ENCODE assay signal across 9 mouse cellular contexts in the genomic region with DNA sequence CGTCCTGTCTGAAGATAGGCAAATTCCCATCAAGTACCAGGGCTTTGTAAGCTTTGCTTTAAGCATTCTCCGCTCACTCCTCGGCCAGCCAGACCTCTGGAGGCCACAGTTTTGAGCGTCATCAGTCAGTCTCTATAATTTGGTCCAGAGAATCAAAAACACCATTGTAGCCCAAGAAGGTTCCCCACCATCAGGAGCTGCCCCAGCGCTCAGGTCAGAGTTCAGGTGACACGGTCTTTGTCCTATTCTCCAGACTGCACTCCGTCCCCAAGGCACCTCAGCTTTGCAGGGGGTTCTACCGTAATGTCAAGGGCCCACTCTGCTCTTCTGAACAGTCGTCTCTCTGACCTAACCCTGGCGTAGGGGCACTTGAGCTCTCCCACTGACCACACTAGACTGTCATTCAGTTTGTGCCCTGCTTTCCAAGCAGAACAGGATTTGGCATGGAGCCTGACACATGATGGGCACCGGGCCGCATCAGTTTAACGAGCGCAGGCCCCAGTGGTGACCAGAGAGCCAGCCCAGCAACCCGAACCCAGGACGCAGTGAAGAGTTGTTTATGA. TPM values are rescaled to one million over a fixed set of nuclear protein-coding genes. Genes with fewer than 3 reads are reported as not detected.
DNase-seq lines count a peak whose midpoint lies in the region; ATAC-seq lines count a peak whose summit lies in the region.
"Had no signal": no experiment of that assay in that cellular context is flagged by ENCODE, and none has a peak within 500 bp of the region (broad histone marks: within the 10 kb centered on the region; RNA-seq: fewer than 3 reads in every experiment).

No protein-coding gene starts in this region.

- H3K27ac ChIP-seq in lung, embryonic 16.5 days (ENCODE audit: low read length): peak overlapping the region; percentile 48
- peak overlapping the region; percentile 44 for H3K27ac ChIP-seq in stomach, embryonic 16.5 days (ENCODE audit: low read length)

- H3K27me3 ChIP-seq in lung, embryonic 16.5 days (ENCODE audit: control insufficient read depth, insufficient read depth, low read depth, low read length): peaks cover 6% of the 10 kb centered on the region; the same call in 1 of the 2 replicates
- H3K27me3 ChIP-seq in stomach, embryonic 16.5 days (ENCODE audit: control insufficient read depth, insufficient read depth, low read length): peaks cover 8% of the 10 kb centered on the region; the same call in 1 of the 2 replicates

- peak overlapping the region; percentile 94 for H3K4me2 ChIP-seq in lung, embryonic 16.5 days (ENCODE audit: low read depth, low read length)
- peak overlapping the region; percentile 89 for H3K4me2 ChIP-seq in stomach, embryonic 16.5 days (ENCODE audit: low read depth, low read length)

- peak overlapping the region; percentile 64 for H3K4me3 ChIP-seq in lung, embryonic 16.5 days (ENCODE audit: low read length)
- peak overlapping the region; percentile 79 for H3K4me3 ChIP-seq in stomach, embryonic 16.5 days (replicated peaks; ENCODE audit: low read length)

- 15% methylated on average over 16 of the region's 16 CpGs for WGBS in lung, embryonic 16.5 days
- 22% methylated on average over 16 of the region's 16 CpGs for WGBS in stomach, embryonic 16.5 days

- ATAC-seq in lung, embryonic 16.5 days (ENCODE audit: low read depth): peak; percentile 29
- ATAC-seq in stomach, embryonic 16.5 days (ENCODE audit: insufficient read depth, low FRiP score): 0 out of 2 replicates have a peak, but pooled peaks have one; percentile 10

- peaks cover 13% of the 10 kb centered on the region; the same call in 1 of the 2 replicates for H3K4me1 ChIP-seq in lung, embryonic 16.5 days (replicated peaks; ENCODE audit: control insufficient read depth, insufficient read depth, low read length)
- 0 out of 2 replicates have a peak, but pooled peaks cover 5% of the 10 kb centered on the region for H3K4me1 ChIP-seq in stomach, embryonic 16.5 days (ENCODE audit: control insufficient read depth, insufficient read depth, low read length)

- H3K9me3 ChIP-seq in lung, embryonic 16.5 days (ENCODE audit: control insufficient read depth, low read length): no peaks in the 10 kb centered on the region
- no peaks in the 10 kb centered on the region for H3K9me3 ChIP-seq in stomach, embryonic 16.5 days (replicated peaks; ENCODE audit: control insufficient read depth, low read length)

- no peaks in the 10 kb centered on the region for H3K36me3 ChIP-seq in lung, embryonic 16.5 days (ENCODE audit: control insufficient read depth, insufficient read depth, low read length)
- H3K36me3 ChIP-seq in stomach, embryonic 16.5 days (ENCODE audit: control insufficient read depth, insufficient read depth, low read length): no peaks in the 10 kb centered on the region

- H3K9ac ChIP-seq in lung, embryonic 16.5 days (ENCODE audit: low read length): peak overlapping the region; percentile 76
- H3K9ac ChIP-seq in stomach, embryonic 16.5 days (ENCODE audit: low read length): peak overlapping the region; percentile 90

- DNase-seq in retina, postnatal 1 day: peak; percentile 90
- DNase-seq in retina, embryonic 14.5 days (ENCODE audit: low spot score): no peak
- peak; percentile 58 to 67 for DNase-seq in cerebellum, adult 18-20 months
- peak; percentile 41 to 44 for DNase-seq in gastrocnemius, postnatal 4 days (ENCODE audit: low spot score in 2 of 2)
- DNase-seq in kidney, adult 9 months: peak; percentile 58
- DNase-seq in natural killer cell, adult 2 months (ENCODE audit: low spot score in 2 of 2): no peak

RNA-seq across cellular contexts. Expression of a gene that starts 1.5 kb away (rescaled TPM):
- 10 to 100 TPM; 12.9 to 13.2 TPM for total RNA-seq in gastrocnemius, postnatal 4 days (2021)
- polyA plus RNA-seq in lung, embryonic 16.5 days (2015; fragmentation: Nextera tagmentation; extraction: Ambion mirVana): 12.3 and 15.2 TPM in 2 replicates
- 8.4 and 9.5 TPM in 2 replicates for polyA plus RNA-seq in stomach, embryonic 16.5 days (2015; fragmentation: Nextera tagmentation; extraction: Ambion mirVana)

RNA-seq across cellular contexts. Expression of a gene that starts 15.6 kb away (rescaled TPM):
- not detected for total RNA-seq in gastrocnemius, postnatal 4 days (2021)
- polyA plus RNA-seq in lung, embryonic 16.5 days (2015; fragmentation: Nextera tagmentation; extraction: Ambion mirVana): 6.2 and 11.3 TPM in 2 replicates
- 0.27 and 0.32 TPM in 2 replicates for polyA plus RNA-seq in stomach, embryonic 16.5 days (2015; fragmentation: Nextera tagmentation; extraction: Ambion mirVana)
- total RNA-seq: adrenal gland, postnatal 4 days had no signal

Comparison
In these comparisons a context has a peak if more than half of its experiments do, and no peak if none do; other contexts are left out.
1. DNase-seq: peak in retina, postnatal 1 day (single experiment), cerebellum, adult 18-20 months (2 of 2), gastrocnemius, postnatal 4 days (2 of 2) and kidney, adult 9 months (single experiment); none in retina, embryonic 14.5 days (single experiment) and natural killer cell, adult 2 months (0 of 2).